Mouse (Mus musculus) thymus, adult 2 months (tissue): ENCODE data around the gene Jun.

Source experiments
- CTCF ChIP-seq: fragments of 200-500 bp; IDR thresholded peaks from 2 replicates; pipeline ENCODE4 v1.5.1; 2012; ENCODE audit warnings: mild to moderate bottlenecking, control low read depth, low read length, moderate library complexity, borderline replicate concordance; ENCODE audit not compliant: control insufficient read depth, poor library complexity, insufficient read depth; ENCODE audit errors: extremely low read depth
- POLR2A ChIP-seq: fragments of 200-500 bp; IDR thresholded peaks from 2 replicates; pipeline ENCODE4 v1.6.1; 2012; ENCODE audit warnings: mild to moderate bottlenecking, low read length, control low read depth, moderate library complexity; ENCODE audit not compliant: control insufficient read depth, poor library complexity, insufficient read depth; ENCODE audit errors: extremely low read depth

GRCm38 (mm10) chr4:95012256-95012655 lies 39.8 kb downstream of the Jun start:
- TF ChIP-seq POLR2A: no peak
- no peak for TF ChIP-seq CTCF
